Mouse (Mus musculus) ES-E14 (cell line): Measurements from ENCODE around the gene Dennd1a. TPM values are rescaled to one million over a fixed set of nuclear protein-coding genes. Genes with fewer than 3 reads are reported as not detected.
A peak's percentile ranks its signal among the peaks of the same experiment; 100 is the strongest.

Experiments
- DNase-seq: peaks from one replicate; pipeline ENCODE4 v3.0.0-alpha.2; 2013; ENCODE audit warnings: low read depth, low spot score
- H3K27ac ChIP-seq: 2 replicates; pipeline ENCODE4 v1.5.1; 2012; ENCODE audit warnings: low read depth, mild to moderate bottlenecking, low read length, moderate library complexity, mixed read lengths; ENCODE audit not compliant: poor library complexity, insufficient read depth, severe bottlenecking
- H3K36me3 ChIP-seq: 2 replicates; pipeline ENCODE4 v1.6.1; 2012; ENCODE audit warnings: mild to moderate bottlenecking, low read length, moderate library complexity, mixed read lengths; ENCODE audit not compliant: control insufficient read depth, poor library complexity, insufficient read depth, severe bottlenecking
- H3K4me1 ChIP-seq, 2 experiments: fragments of 150-350 bp in 1 of 2; sonication (generic) in 1 of 2; 2 replicates each; pipeline ENCODE4 v1.6.1; 2012; ENCODE audit warnings: low read length in 2 of 2, mild to moderate bottlenecking in 1 of 2, mixed read lengths in 1 of 2; ENCODE audit not compliant: control insufficient read depth in 2 of 2, insufficient read depth in 2 of 2, poor library complexity in 1 of 2
- H3K4me3 ChIP-seq, 2 experiments: fragments of 150-350 bp in 1 of 2; sonication (generic) in 1 of 2; 2 replicates each; pipeline ENCODE4 v1.5.1; 2012; ENCODE audit warnings: low read length in 2 of 2, low read depth in 1 of 2, mild to moderate bottlenecking in 1 of 2, mixed read lengths in 1 of 2; ENCODE audit not compliant: insufficient read depth in 1 of 2, poor library complexity in 1 of 2, severe bottlenecking in 1 of 2
- H3K9ac ChIP-seq: 2 replicates; pipeline ENCODE4 v1.6.1; 2012; ENCODE audit warnings: low read depth, mild to moderate bottlenecking, low read length, mixed read lengths; ENCODE audit not compliant: poor library complexity, insufficient read depth, severe bottlenecking
- H3K9me3 ChIP-seq: fragments of 150-350 bp; sonication (generic); 2 replicates; pipeline ENCODE4 v1.6.1; 2012; ENCODE audit warnings: low read depth, mild to moderate bottlenecking, low read length; ENCODE audit not compliant: control insufficient read depth, insufficient read depth
- CHD2 ChIP-seq: IDR thresholded peaks from 2 replicates; pipeline ENCODE4 v1.6.1; 2014; ENCODE audit warnings: mild to moderate bottlenecking, low read depth, low read length, inconsistent platforms
- HCFC1 ChIP-seq: IDR thresholded peaks from 2 replicates; pipeline ENCODE4 v1.6.1; 2012; ENCODE audit warnings: low read length, inconsistent platforms, borderline replicate concordance; ENCODE audit not compliant: insufficient read depth
- MAFK ChIP-seq: IDR thresholded peaks from 2 replicates; pipeline ENCODE4 v1.6.1; 2014; ENCODE audit warnings: mild to moderate bottlenecking, low read depth, low read length, inconsistent platforms; ENCODE audit not compliant: insufficient read depth
- ZC3H11A ChIP-seq: IDR thresholded peaks from 2 replicates; pipeline ENCODE4 v1.6.1; 2012; ENCODE audit warnings: low read depth, mild to moderate bottlenecking, inconsistent platforms, low read length, borderline replicate concordance
- ZNF384 ChIP-seq: IDR thresholded peaks from 2 replicates; pipeline ENCODE4 v1.6.1; 2012; ENCODE audit warnings: low read depth, low read length, inconsistent platforms
- in situ Hi-C, 2 experiments: fragments of 600-800 bp; cut with MboI; formaldehyde crosslinking; loops; one replicate each; pipeline ENCODE4 v1.15.1; 2025; ENCODE audit warnings: low sequenced_read_pairs in 2 of 2, inconsistent platforms in 1 of 2; ENCODE audit not compliant: unreplicated experiment in 2 of 2
- total RNA-seq: library from RNA; depleted of rRNA; stranded (reverse); fragments of 300-350 nt; gene quantifications from 2 replicates; pipeline ENCODE4 v1.2.3, GENCODE M21; 2012; rRNA removed

Gene Dennd1a
- 6.5 and 7.5 TPM in 2 replicates for total RNA-seq

- Histone ChIP-seq H3K36me3 (no peaks in the 10 kb centered on the region), H3K9ac (peak within 1 kb of the TSS; percentile 87), H3K4me1 (peaks cover 2% of the 10 kb centered on the region in 2 experiments; a peak in 3 of 4 replicates), H3K9me3 (no peaks in the 10 kb centered on the region), H3K27ac (peak within 1 kb of the TSS; percentile 15; the same call in 1 of the 2 replicates), H3K4me3 (peak within 1 kb of the TSS; percentile 86 to 91)
- TF ChIP-seq HCFC1 (peak; percentile 91), CHD2 (no peak), MAFK (no peak), ZC3H11A (no peak), ZNF384 (no peak)
- DNase-seq, result peak; percentile 57
- in situ Hi-C loops, result no loop called here
Measured at GRCm38 (mm10) chr2:38286733-38287551, at the start of gene Dennd1a. Gene Dennd1a, minus strand, starts transcription at chr2:38287390.

- in situ Hi-C loops, result no loop called here
- Histone ChIP-seq H3K4me1 (peaks cover 0 to 4% of the 10 kb centered on the region in 2 experiments; a peak in 1 of 4 replicates), H3K36me3 (no peaks in the 10 kb centered on the region), H3K9me3 (no peaks in the 10 kb centered on the region), H3K27ac (no peak overlapping the region), H3K9ac (no peak overlapping the region), H3K4me3 (no peak overlapping the region)
- DNase-seq, result no peak
- TF ChIP-seq HCFC1 (no peak), CHD2 (no peak), ZC3H11A (no peak), ZNF384 (no peak), MAFK (no peak)
Measured at GRCm38 (mm10) chr2:38336606-38337005, 49.4 kb upstream of the Dennd1a start.

- Histone ChIP-seq H3K4me1 (no peaks in the 10 kb centered on the region), H3K36me3 (no peaks in the 10 kb centered on the region), H3K4me3 (no peak overlapping the region), H3K9ac (no peak overlapping the region), H3K27ac (no peak overlapping the region), H3K9me3 (no peaks in the 10 kb centered on the region)
- DNase-seq, result no peak
- TF ChIP-seq ZNF384 (no peak), ZC3H11A (no peak)
- in situ Hi-C loops, result no loop called here
Measured at GRCm38 (mm10) chr2:38333586-38334119, 46.5 kb upstream of the Dennd1a start.

DNA sequence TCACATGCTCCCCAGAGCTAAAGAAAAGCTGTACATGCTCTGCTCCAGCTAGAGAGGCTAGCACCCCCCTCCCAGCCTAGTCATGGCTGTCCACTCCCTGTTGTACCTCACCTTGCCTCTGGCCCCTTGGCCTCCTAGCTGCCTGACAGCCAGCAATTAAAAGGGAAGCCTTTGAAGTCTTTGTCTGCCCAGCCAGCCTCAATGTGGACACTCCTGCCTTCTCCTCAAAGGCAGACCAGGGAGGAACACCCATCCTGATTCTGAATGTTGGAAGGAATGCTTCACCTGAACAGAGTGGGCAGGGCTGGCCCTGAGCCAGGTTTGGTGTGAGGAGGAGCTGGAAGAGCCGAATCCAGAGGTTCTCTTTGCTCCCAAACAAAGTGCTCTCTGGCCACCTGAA is 39.5 kb upstream of the Dennd1a start:
- no peak for DNase-seq
- H3K4me1 ChIP-seq, result no peaks in the 10 kb centered on the region
- H3K9me3 ChIP-seq, result no peaks in the 10 kb centered on the region
- no peak overlapping the region for H3K9ac ChIP-seq
- in situ Hi-C loops, result no loop called here
- TF ChIP-seq MAFK (no peak), ZNF384 (no peak), CHD2 (no peak), ZC3H11A (no peak), HCFC1 (no peak)
- no peaks in the 10 kb centered on the region for H3K36me3 ChIP-seq
- H3K27ac ChIP-seq, result no peak overlapping the region
- H3K4me3 ChIP-seq, result no peak overlapping the region
